Mouse (Mus musculus) liver, postnatal 0 days (tissue): ENCODE measurements around the gene Smurf1.

Source experiments
- CTCF ChIP-seq: sonication (generic); IDR thresholded peaks from 2 replicates; pipeline ENCODE4 v1.5.1; 2016; ENCODE audit warnings: antibody characterized with exemption, low read depth
- EP300 ChIP-seq: IDR thresholded peaks from 2 replicates; pipeline ENCODE4 v1.6.1; 2016; ENCODE audit warnings: antibody characterized with exemption, low read depth, mild to moderate bottlenecking

- TF ChIP-seq CTCF (no peak), EP300 (no peak)
These were observed 52.9 kb downstream of the Smurf1 start for GRCm38 (mm10) chr5:144912519-144913310.
